8 mouse cellular contexts compared by ENCODE assay signal in the genomic region with DNA sequence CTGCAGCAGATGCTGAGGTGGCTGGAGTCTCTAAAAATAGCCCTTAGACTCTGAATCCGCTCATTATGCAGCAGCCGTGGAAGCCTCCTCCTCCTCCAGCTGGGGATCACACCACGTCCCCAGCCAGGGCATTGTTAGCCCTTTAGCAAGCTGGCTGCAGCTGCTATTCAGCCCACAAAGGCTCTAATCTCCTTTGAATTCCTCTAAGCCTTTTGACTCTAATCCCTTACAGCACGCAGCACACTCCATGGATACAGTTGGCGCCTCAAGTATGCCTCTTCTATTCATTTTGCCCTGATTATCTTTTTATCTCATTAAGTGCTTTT.
A peak's percentile ranks its signal among the peaks of the same experiment; 100 is the strongest.
DNase-seq lines count a peak whose midpoint lies in the region; ATAC-seq lines count a peak whose summit lies in the region.

No protein-coding gene starts in this region.

- peaks cover 8 to 17% of the 10 kb centered on the region in 2 experiments for H3K4me1 ChIP-seq in heart, embryonic 14.5 days (ENCODE audit: control insufficient read depth in 2 of 2, insufficient read depth in 2 of 2, low read length in 2 of 2)

- 0 out of 4 replicates have a peak overlapping the region, but pooled peaks have one; percentile 16 to 19 for H3K27ac ChIP-seq in heart, embryonic 14.5 days (replicated peaks in 1 of 2; ENCODE audit: control insufficient read depth in 1 of 2, insufficient read depth in 1 of 2, low read depth in 2 of 2, low read length in 2 of 2)

- 14% methylated on average over 5 of the region's 5 CpGs for WGBS in heart, embryonic 14.5 days

- H3K9ac ChIP-seq in heart, embryonic 14.5 days (ENCODE audit: low read length) = no peak overlapping the region

- DNase-seq in ES-CJ7 (ENCODE audit: low read depth, low spot score) (peak; percentile 35), R1 (ENCODE audit: low read depth, low spot score) (peak; percentile 96)
- DNase-seq in left cerebral cortex, postnatal 36 days (ENCODE audit: low spot score in 2 of 2) = peak; percentile 27 to 41
- peak; percentile 96 for DNase-seq in retina, postnatal 1 day
- DNase-seq in ovary, postnatal 14 days (ENCODE audit: low spot score) = no peak
- DNase-seq in adrenal gland, adult (ENCODE audit: inconsistent age in 2 of 2, low spot score in 1 of 2) = no peak
- DNase-seq in gastrocnemius, adult 8-10 months (ENCODE audit: low spot score in 2 of 2) = no peak

- no peaks in the 10 kb centered on the region for H3K9me3 ChIP-seq in heart, embryonic 14.5 days (ENCODE audit: control insufficient read depth, low read length)

- intact Hi-C loops in left cerebral cortex, postnatal 36 days (cut with DNase I) = no loop called here

- H3K4me3 ChIP-seq in heart, embryonic 14.5 days (ENCODE audit: control insufficient read depth in 1 of 2, insufficient read depth in 1 of 2, low read depth in 1 of 2, low read length in 2 of 2) = no peak overlapping the region

- H3K27me3 ChIP-seq in heart, embryonic 14.5 days (ENCODE audit: control insufficient read depth, insufficient read depth, low read length) = no peaks in the 10 kb centered on the region

- H3K36me3 ChIP-seq in heart, embryonic 14.5 days (ENCODE audit: control insufficient read depth, insufficient read depth, low read length) = no peaks in the 10 kb centered on the region

- H3K4me2 ChIP-seq in heart, embryonic 14.5 days (ENCODE audit: low read length) = peak overlapping the region; percentile 38

- no peak for ATAC-seq in heart, embryonic 14.5 days (ENCODE audit: insufficient number of reproducible peaks, insufficient read depth, low FRiP score, low read depth)

Comparison
In these comparisons a context has a peak if more than half of its experiments do, and no peak if none do; other contexts are left out.
1. DNase-seq: peak in ES-CJ7 (single experiment), R1 (single experiment), left cerebral cortex, postnatal 36 days (2 of 2) and retina, postnatal 1 day (single experiment); none in ovary, postnatal 14 days (single experiment), adrenal gland, adult (0 of 2) and gastrocnemius, adult 8-10 months (0 of 2).